Mouse (Mus musculus): ENCODE results near the gene Fam160a2.
A peak's percentile ranks its signal among the peaks of the same experiment; 100 is the strongest.

Fam160a2 gene

GRCm38 (mm10) chr7:105399935-105400624, at the start of gene Fam160a2:
Gene Fam160a2, minus strand, starts transcription at chr7:105400054.
- peak; percentile 100 for DNase-seq (ENCODE audit: low read depth, low spot score)

GRCm38 (mm10) chr7:105445076-105445475, 45.2 kb upstream of the Fam160a2 start:
- no peak for DNase-seq (ENCODE audit: low read depth, low spot score)

DNA sequence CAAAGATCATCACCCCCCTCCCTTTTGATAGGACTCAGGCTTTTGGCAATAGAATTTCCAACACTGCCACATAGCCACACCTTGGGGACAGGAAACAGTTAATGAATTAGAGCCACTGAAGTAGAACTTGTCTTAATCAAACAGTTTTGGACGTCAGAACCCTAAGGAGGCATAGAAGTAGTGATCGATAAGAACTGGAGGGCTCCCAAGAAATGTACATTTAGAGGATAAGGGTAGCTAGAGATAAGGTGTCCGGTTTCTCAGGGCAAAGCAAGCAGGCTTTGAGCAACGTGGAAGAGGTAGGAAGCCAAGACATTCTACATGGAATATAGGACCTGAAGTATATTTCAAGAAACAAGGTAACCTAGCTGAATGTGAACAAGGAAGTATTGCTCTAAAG, 41.6 kb upstream of the Fam160a2 start:
- no peak for DNase-seq (ENCODE audit: low read depth, low spot score)

GRCm38 (mm10) chr7:105437979-105438772, 38.3 kb upstream of the Fam160a2 start:
- DNase-seq (ENCODE audit: low read depth, low spot score) = no peak

DNA sequence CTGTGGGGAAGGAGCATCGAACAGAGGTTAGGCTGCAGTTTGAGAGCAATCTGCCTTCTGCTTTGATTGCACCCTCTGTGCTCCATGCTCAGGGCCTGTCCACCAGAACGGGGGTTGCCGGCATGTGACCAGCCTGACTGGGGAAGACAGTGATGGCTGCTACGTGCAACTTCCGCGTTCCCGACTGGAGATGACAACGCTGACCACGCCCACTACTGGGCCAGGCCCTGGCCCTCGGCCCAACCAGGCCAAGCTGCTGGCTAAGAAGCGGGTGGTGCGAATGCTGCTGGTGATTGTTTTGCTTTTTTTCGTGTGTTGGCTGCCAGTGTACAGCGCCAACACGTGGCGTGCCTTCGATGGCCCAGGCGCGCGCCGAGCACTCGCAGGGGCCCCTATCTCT, 34.9 kb upstream of the Fam160a2 start:
- DNase-seq (ENCODE audit: low read depth, low spot score) = no peak

GRCm38 (mm10) chr7:105433859-105434258, 34.0 kb upstream of the Fam160a2 start:
- no peak for DNase-seq (ENCODE audit: low read depth, low spot score)

GRCm38 (mm10) chr7:105432058-105432457, 32.2 kb upstream of the Fam160a2 start:
- DNase-seq (ENCODE audit: low read depth, low spot score) = no peak

DNA sequence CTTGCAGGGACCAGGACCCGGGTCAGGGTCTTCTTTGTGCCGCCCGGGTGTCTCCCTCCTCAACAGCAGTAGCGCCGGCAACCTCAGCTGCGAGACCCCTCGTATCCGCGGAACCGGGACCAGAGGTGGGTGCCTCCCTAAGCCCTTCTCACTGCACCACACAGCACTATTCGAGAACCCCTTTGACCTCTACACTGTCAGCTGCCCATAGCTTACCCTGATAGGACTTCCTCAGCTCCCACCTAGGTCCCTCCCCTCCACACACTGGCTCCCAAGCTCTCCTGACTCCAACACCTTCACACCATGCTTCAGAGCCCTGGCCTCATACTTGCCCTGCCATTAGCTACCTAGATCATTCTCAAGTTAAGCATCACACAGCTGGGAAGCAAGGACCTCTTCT, 26.2 kb upstream of the Fam160a2 start:
- no peak for DNase-seq (ENCODE audit: low read depth, low spot score)

- no peak for DNase-seq (ENCODE audit: low read depth, low spot score)
These were observed 25.7 kb upstream of the Fam160a2 start, which contains the start of gene Cckbr for GRCm38 (mm10) chr7:105425424-105426043. Gene Cckbr, plus strand, starts transcription at chr7:105425731.

DNA sequence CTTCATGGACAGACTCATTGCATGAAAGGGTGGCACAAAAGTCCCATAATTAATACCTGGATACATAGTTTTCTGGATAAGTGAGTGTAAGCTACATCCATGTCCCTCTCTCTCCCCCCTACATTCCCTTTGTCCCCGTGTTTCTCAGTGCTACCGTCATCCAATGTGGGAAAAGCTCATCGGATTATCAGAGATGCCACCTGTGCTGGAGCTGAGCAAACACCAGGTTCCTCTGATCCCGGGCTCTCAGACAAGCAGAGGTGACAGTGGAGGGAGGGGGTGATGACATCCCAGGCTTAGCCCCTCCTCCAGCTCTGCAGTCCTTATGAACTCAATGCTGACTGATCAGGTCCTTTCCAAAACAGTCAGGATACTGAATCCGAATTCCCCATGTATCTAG, 24.5 kb upstream of the Fam160a2 start:
- DNase-seq (ENCODE audit: low read depth, low spot score) = no peak

DNA sequence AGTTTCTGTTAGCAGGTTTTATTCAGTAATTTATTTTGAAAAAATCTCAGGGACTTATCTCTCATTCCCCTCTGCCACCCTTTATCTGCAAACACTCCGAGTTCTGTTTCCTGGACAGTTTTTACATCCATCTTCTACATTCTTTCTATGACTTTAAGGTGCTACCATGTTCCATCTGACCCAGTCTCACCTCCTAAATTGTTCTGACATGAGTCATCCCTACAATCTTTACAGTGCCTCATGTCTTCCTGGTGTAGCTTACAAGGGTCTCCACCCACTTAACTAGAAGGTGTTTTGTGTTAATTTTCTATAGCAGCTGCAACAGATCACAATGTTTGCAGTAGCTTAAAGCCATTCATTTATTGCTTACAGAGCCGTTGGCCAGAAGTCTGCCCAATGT, 21.0 kb upstream of the Fam160a2 start:
- no peak for DNase-seq (ENCODE audit: low read depth, low spot score)

DNA sequence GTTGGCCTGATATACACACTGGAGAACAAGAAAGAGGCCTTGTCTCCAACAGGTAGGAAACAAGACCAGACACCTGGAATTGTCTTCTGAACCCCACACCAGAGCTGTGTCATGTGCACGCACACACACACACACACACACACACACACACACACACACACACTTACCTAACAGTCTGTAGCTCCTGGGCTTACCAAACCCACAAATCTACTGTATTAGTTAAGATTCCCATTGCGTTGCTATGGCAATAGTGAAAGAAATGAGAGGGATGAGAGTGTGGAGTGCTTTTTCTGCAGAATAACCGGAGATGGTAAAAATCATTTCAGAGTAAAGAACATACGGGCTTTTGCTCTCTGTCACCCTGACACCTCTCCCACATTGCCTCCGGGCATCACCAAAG, 18.3 kb upstream of the Fam160a2 start:
- DNase-seq (ENCODE audit: low read depth, low spot score) = no peak

DNA sequence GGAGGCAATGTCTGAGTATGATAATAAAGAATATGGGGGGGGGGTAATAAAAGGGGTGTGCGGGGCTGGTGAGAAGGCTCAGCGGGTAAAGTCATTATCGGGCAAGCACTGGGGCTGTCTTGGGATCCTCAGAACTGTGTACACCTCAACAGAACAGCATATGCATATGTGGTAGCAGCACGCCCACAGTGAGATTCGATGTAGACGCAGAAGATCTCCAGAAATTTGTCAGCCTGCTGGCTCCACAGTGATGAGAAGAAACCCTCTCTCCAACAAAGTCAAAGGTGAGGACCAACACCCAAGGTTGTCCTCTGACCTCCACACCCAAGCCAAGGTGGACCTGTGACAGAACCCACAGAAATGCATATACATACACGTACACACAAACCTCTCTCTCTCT, 16.7 kb upstream of the Fam160a2 start:
- no peak for DNase-seq (ENCODE audit: low read depth, low spot score)

- DNase-seq (ENCODE audit: low read depth, low spot score) = no peak
These were observed 14.5 kb upstream of the Fam160a2 start for GRCm38 (mm10) chr7:105414385-105414784.

DNA sequence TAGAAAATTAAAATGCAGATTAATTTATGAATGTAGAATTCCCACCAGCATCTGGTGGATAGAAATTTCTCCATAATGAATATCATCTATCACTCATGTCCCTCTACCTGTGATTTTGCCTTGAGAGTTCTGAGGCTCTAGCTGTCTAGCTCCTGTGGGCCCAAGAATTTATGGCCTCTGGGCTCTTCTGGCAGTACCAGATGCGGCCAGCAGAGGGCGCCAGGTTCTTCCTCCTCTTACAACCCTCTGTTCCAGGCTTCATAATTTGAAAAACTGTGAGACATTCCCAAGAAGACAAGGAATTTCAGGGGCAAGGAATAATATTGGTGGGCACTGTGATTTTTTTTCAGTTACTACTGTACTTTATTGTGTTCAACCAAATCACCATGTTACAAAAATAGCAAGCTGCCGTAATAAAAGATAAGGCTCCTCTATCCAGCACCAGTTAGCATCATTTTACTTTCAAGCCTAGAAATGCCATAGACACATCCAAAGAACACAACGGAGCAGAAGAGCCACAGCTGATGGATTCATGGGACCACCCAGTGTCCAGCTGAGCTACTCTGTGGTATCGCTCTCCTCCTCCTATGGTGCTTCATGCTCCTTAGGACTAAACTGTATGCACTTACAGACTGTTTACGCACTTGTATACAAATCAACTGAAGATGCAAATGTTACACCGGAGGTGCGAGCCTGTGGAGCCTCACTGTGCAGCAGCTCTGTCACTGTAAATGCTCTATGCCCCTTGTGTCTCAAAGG, 12.2 kb upstream of the Fam160a2 start:
- DNase-seq (ENCODE audit: low read depth, low spot score) = peak; percentile 46

DNA sequence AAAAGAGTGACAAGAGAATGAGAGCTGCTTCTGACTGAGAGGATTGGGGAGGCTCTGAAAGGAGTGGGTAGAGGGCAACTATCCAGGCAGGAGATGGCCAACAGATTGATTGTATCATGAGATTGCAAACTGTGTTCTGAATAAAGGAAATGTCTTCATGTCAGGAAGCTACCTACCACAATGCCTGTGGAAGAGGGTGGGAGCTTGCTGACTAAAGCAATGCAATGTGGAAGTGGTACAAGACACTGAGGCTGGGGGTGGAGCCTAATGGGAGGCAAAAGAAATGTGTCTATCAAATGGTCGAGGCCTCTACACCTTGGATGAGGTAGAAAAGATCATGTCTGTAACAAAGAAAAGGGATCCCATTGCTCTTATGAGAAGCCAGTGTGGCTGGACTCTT, 6.5 kb upstream of the Fam160a2 start:
- DNase-seq (ENCODE audit: low read depth, low spot score) = no peak

DNA sequence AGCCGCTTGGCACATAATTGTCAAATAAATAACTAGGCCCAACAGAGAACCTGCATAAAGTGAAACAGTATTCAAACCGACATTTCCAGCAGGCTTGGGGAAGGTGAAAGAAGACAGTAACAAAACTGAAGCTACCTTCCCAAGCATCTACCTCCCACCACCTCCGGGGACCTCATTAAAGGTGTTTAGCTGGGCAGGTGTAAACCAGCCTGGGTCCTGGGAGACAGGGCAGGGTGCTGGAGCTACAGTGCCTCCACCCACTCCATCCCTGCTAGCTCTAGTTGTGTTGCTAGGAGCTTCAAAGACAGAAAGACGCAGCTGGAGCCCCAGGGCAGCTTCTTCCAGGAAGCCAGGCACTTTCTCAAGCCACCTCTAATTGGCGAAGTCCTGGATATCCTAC, 4.4 kb upstream of the Fam160a2 start, which contains the start of gene Cnga4:
Cnga4 (plus strand) TSS at position 301 of the 400 bp plus-strand sequence.
- no peak for DNase-seq (ENCODE audit: low read depth, low spot score)

- DNase-seq (ENCODE audit: low read depth, low spot score) = peak; percentile 8
These were observed 558 bp downstream of the Fam160a2 start for GRCm38 (mm10) chr7:105399058-105399934.

- DNase-seq (ENCODE audit: low read depth, low spot score) = no peak
These were observed 3.7 kb downstream of the Fam160a2 start for GRCm38 (mm10) chr7:105396126-105396525.

DNA sequence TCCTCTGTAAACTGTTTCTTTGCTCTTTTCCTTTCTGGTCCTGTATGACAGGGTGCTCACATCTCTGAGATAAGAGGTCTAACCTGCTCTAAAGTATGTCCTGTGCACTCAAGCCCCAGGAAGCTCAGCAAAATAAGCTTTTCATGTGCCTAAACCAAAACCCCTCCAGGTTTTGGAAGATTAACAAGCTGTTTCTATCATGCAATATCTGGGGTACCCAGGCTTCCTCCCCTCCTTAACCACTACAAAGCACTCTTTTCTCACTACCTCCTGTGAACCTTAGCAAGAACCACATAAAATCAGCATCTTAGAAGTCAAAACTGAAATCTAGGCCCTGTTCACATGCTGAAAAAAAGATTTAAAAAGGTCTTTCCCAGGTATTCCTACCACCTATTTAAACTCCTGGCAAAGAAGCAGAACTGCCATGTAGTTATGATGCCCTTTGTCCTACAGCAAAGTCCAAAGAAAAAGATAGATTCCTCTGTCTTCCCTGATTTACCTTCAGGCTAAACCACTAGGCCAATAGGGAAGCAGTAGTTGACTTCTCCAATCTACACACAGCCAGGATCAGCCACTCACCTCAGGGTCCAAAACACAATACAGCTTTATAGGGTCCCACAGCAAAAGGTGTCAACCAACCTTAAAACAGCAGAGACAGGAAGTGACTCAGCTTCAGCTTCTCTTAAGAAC, 4.6 kb downstream of the Fam160a2 start:
- no peak for DNase-seq (ENCODE audit: low read depth, low spot score)
